Mouse (Mus musculus) forebrain, embryonic 15.5 days (tissue): ENCODE results near the gene Spef1. TPM values are rescaled to one million over a fixed set of nuclear protein-coding genes. Genes with fewer than 3 reads are reported as not detected.

ENCODE experiments used
- ATAC-seq: fragments of 200-750 bp; cut with Nextera tagmentation; replicated peaks from 2 replicates; pipeline ENCODE4 v1.8.0; 2017; ENCODE audit warnings: mild to moderate bottlenecking, moderate TSS enrichment, moderate library complexity
- H3K27ac ChIP-seq: fragments of 300-500 bp; sonication (generic); replicated peaks from 2 replicates; pipeline ENCODE4 v1.5.1; 2015; ENCODE audit warnings: mild to moderate bottlenecking, inconsistent platforms
- H3K27me3 ChIP-seq: fragments of 300-500 bp; sonication (generic); 2 replicates; pipeline ENCODE4 v1.6.1; 2015; ENCODE audit warnings: inconsistent platforms
- H3K36me3 ChIP-seq: fragments of 300-500 bp; sonication (generic); 2 replicates; pipeline ENCODE4 v1.6.1; 2015; ENCODE audit warnings: mild to moderate bottlenecking, inconsistent platforms
- H3K4me1 ChIP-seq: fragments of 300-500 bp; sonication (generic); 2 replicates; pipeline ENCODE4 v1.6.1; 2015; ENCODE audit warnings: inconsistent platforms
- H3K4me2 ChIP-seq: fragments of 300-500 bp; sonication (generic); replicated peaks from 2 replicates; pipeline ENCODE4 v1.6.1; 2015; ENCODE audit warnings: mild to moderate bottlenecking, inconsistent platforms
- H3K4me3 ChIP-seq: fragments of 300-500 bp; sonication (generic); 2 replicates; pipeline ENCODE4 v1.5.1; 2015; ENCODE audit warnings: mild to moderate bottlenecking, inconsistent platforms
- H3K9ac ChIP-seq: fragments of 300-500 bp; sonication (generic); replicated peaks from 2 replicates; pipeline ENCODE4 v1.6.1; 2015; ENCODE audit warnings: mild to moderate bottlenecking, inconsistent platforms
- H3K9me3 ChIP-seq: fragments of 300-500 bp; sonication (generic); 2 replicates; pipeline ENCODE4 v1.6.1; 2016; ENCODE audit warnings: inconsistent platforms
- WGBS: fragments of 180-500 bp; shearing (Covaris S2); methylation state at CpG from one replicate; pipeline ENCODE4 v1.1.7; 2015; ENCODE audit warnings: mixed read lengths; 5-methylcytosine and 5-hydroxymethylcytosine counted together
- polyA plus RNA-seq: library from polyadenylated mRNA; unstranded; fragments of >200 nt; fragmentation: Nextera tagmentation; extraction: Ambion mirVana; gene quantifications from 2 replicates; pipeline ENCODE4 v1.2.1, GENCODE M21; 2015

Spef1 gene
- polyA plus RNA-seq, 1 experiment from 2014 or later, result 13.0 TPM

GRCm38 (mm10) chr2:131201262-131201661 lies 14.2 kb upstream of the Spef1 start:
- H3K9ac ChIP-seq, result no peak overlapping the region
- 75% methylated on average over 3 of the region's 3 CpGs for WGBS
- no peak overlapping the region for H3K4me2 ChIP-seq
- ATAC-seq, result no peak
- H3K4me3 ChIP-seq, result no peak overlapping the region
- H3K27me3 ChIP-seq, result no peaks in the 10 kb centered on the region
- no peak overlapping the region for H3K27ac ChIP-seq
- no peaks in the 10 kb centered on the region for H3K9me3 ChIP-seq
- no peaks in the 10 kb centered on the region for H3K36me3 ChIP-seq
- H3K4me1 ChIP-seq, result no peaks in the 10 kb centered on the region

GRCm38 (mm10) chr2:131200710-131201109 lies 13.6 kb upstream of the Spef1 start:
- 88% methylated on average over 2 of the region's 2 CpGs for WGBS
- Histone ChIP-seq H3K4me2 (no peak overlapping the region), H3K27ac (no peak overlapping the region), H3K9me3 (no peaks in the 10 kb centered on the region), H3K4me3 (no peak overlapping the region), H3K27me3 (no peaks in the 10 kb centered on the region), H3K4me1 (no peaks in the 10 kb centered on the region), H3K9ac (no peak overlapping the region), H3K36me3 (no peaks in the 10 kb centered on the region)
- ATAC-seq, result no peak

- H3K9me3 ChIP-seq, result no peaks in the 10 kb centered on the region
- H3K27ac ChIP-seq, result no peak overlapping the region
- WGBS, result 93% methylated on average over 16 of the region's 16 CpGs
- H3K36me3 ChIP-seq, result peaks cover 16% of the 10 kb centered on the region; the same call in 1 of the 2 replicates
- H3K27me3 ChIP-seq, result no peaks in the 10 kb centered on the region
- H3K9ac ChIP-seq, result no peak overlapping the region
- H3K4me3 ChIP-seq, result no peak overlapping the region
- H3K4me1 ChIP-seq, result no peaks in the 10 kb centered on the region
- ATAC-seq, result no peak
- no peak overlapping the region for H3K4me2 ChIP-seq
Observed at GRCm38 (mm10) chr2:131196606-131197316, 9.7 kb upstream of the Spef1 start.

GRCm38 (mm10) chr2:131191005-131191390 lies 3.9 kb upstream of the Spef1 start:
- Histone ChIP-seq H3K27me3 (no peaks in the 10 kb centered on the region), H3K9ac (0 out of 2 replicates have a peak overlapping the region, but pooled peaks have one; percentile 26), H3K9me3 (no peaks in the 10 kb centered on the region), H3K36me3 (peaks cover 16% of the 10 kb centered on the region; the same call in 1 of the 2 replicates), H3K4me1 (peaks cover 35% of the 10 kb centered on the region), H3K4me3 (no peak overlapping the region), H3K4me2 (no peak overlapping the region), H3K27ac (peak overlapping the region; percentile 69)
- 56% methylated on average over 7 of the region's 7 CpGs for WGBS
- no peak for ATAC-seq

- peaks cover 35% of the 10 kb centered on the region for H3K4me1 ChIP-seq
- no peak overlapping the region for H3K4me2 ChIP-seq
- H3K9me3 ChIP-seq, result no peaks in the 10 kb centered on the region
- 7% methylated on average over 10 of the region's 10 CpGs for WGBS
- no peaks in the 10 kb centered on the region for H3K27me3 ChIP-seq
- H3K36me3 ChIP-seq, result peaks cover 16% of the 10 kb centered on the region; the same call in 1 of the 2 replicates
- ATAC-seq, result peak; percentile 38; the same call in 1 of the 2 replicates
- H3K9ac ChIP-seq, result 0 out of 2 replicates have a peak overlapping the region, but pooled peaks have one; percentile 26
- H3K27ac ChIP-seq, result peak overlapping the region; percentile 69
- no peak overlapping the region for H3K4me3 ChIP-seq
Observed at GRCm38 (mm10) chr2:131190344-131191004, 3.4 kb upstream of the Spef1 start.

GRCm38 (mm10) chr2:131189521-131190309 lies 2.6 kb upstream of the Spef1 start:
- H3K27ac ChIP-seq, result peak overlapping the region; percentile 69; the same call in 1 of the 2 replicates
- no peak overlapping the region for H3K9ac ChIP-seq
- H3K4me3 ChIP-seq, result no peak overlapping the region
- H3K4me2 ChIP-seq, result no peak overlapping the region
- no peaks in the 10 kb centered on the region for H3K27me3 ChIP-seq
- WGBS, result 33% methylated on average over 5 of the region's 5 CpGs
- no peaks in the 10 kb centered on the region for H3K9me3 ChIP-seq
- no peak for ATAC-seq
- peaks cover 35% of the 10 kb centered on the region for H3K4me1 ChIP-seq
- H3K36me3 ChIP-seq, result peaks cover 16% of the 10 kb centered on the region; the same call in 1 of the 2 replicates

- WGBS, result 95% methylated on average over 5 of the region's 5 CpGs
Observed at GRCm38 (mm10) chr2:131188311-131188710, 1.2 kb upstream of the Spef1 start.

GRCm38 (mm10) chr2:131187602-131187922 lies 480 bp upstream of the Spef1 start:
- H3K27ac ChIP-seq, result peak overlapping the region; percentile 70; the same call in 1 of the 2 replicates
- no peak for ATAC-seq
- H3K36me3 ChIP-seq, result peaks cover 1% of the 10 kb centered on the region; the same call in 1 of the 2 replicates
- H3K9ac ChIP-seq, result peak overlapping the region; percentile 78
- H3K27me3 ChIP-seq, result no peaks in the 10 kb centered on the region
- 15% methylated on average over 3 of the region's 3 CpGs for WGBS
- peak overlapping the region; percentile 62 for H3K4me3 ChIP-seq
- H3K4me1 ChIP-seq, result peaks cover 35% of the 10 kb centered on the region
- no peaks in the 10 kb centered on the region for H3K9me3 ChIP-seq
- peak overlapping the region; percentile 77 for H3K4me2 ChIP-seq

More at GRCm38 (mm10) chr2:131188311-131188710, 1.2 kb upstream of the Spef1 start:
- Histone ChIP-seq H3K27ac (no peak overlapping the region), H3K9me3 (no peaks in the 10 kb centered on the region), H3K9ac (no peak overlapping the region), H3K4me3 (no peak overlapping the region), H3K36me3 (peaks cover 9% of the 10 kb centered on the region; the same call in 1 of the 2 replicates), H3K4me2 (no peak overlapping the region), H3K27me3 (no peaks in the 10 kb centered on the region), H3K4me1 (peaks cover 35% of the 10 kb centered on the region)
- no peak for ATAC-seq

- 4% methylated on average over 14 of the region's 14 CpGs for WGBS
Observed at GRCm38 (mm10) chr2:131186343-131186742, 739 bp downstream of the Spef1 start.

GRCm38 (mm10) chr2:131179990-131180587 lies 7.0 kb downstream of the Spef1 start, which contains the start of gene Cenpb:
Gene Cenpb, minus strand, starts transcription at chr2:131180067.
- Histone ChIP-seq H3K9ac (peak within 1 kb of the TSS; percentile 90), H3K36me3 (no peaks in the 10 kb centered on the region), H3K4me2 (peak within 1 kb of the TSS; percentile 97), H3K27me3 (no peaks in the 10 kb centered on the region), H3K4me1 (peaks cover 37% of the 10 kb centered on the region), H3K4me3 (peak within 1 kb of the TSS; percentile 89), H3K9me3 (no peaks in the 10 kb centered on the region), H3K27ac (peak within 1 kb of the TSS; percentile 95)
- peak; percentile 82 for ATAC-seq
- WGBS, result 2% methylated on average over 57 of the region's 57 CpGs

More at GRCm38 (mm10) chr2:131186343-131186742, 739 bp downstream of the Spef1 start:
- ATAC-seq, result no peak
- Histone ChIP-seq H3K9me3 (no peaks in the 10 kb centered on the region), H3K4me3 (peak overlapping the region; percentile 62), H3K4me2 (peak overlapping the region; percentile 77), H3K27ac (peak overlapping the region; percentile 70; the same call in 1 of the 2 replicates), H3K36me3 (no peaks in the 10 kb centered on the region), H3K4me1 (peaks cover 35% of the 10 kb centered on the region), H3K9ac (peak overlapping the region; percentile 78), H3K27me3 (no peaks in the 10 kb centered on the region)

GRCm38 (mm10) chr2:131179246-131179886 lies 7.7 kb downstream of the Spef1 start:
- peak; percentile 49 for ATAC-seq
- peak overlapping the region; percentile 90 for H3K9ac ChIP-seq
- H3K36me3 ChIP-seq, result no peaks in the 10 kb centered on the region
- under 1% methylated on average over 67 of the region's 67 CpGs for WGBS
- peaks cover 43% of the 10 kb centered on the region for H3K4me1 ChIP-seq
- no peaks in the 10 kb centered on the region for H3K27me3 ChIP-seq
- H3K4me2 ChIP-seq, result peak overlapping the region; percentile 97
- H3K27ac ChIP-seq, result peak overlapping the region; percentile 95
- H3K4me3 ChIP-seq, result peak overlapping the region; percentile 89
- no peaks in the 10 kb centered on the region for H3K9me3 ChIP-seq
